Mouse (Mus musculus): ENCODE measurements around the gene Npas4.
"Not testable (repeated sequence)": the region's sequence is repeated elsewhere in the genome, so short reads cannot be mapped to it uniquely, and the experiment has no call there.

Npas4 gene
- long read RNA-seq, experiment 1: 0 reads
- long read RNA-seq, experiment 2: 0 reads

- intact Hi-C loops (cut with DNase I): no loop called here
Observed at GRCm38 (mm10) chr19:4990256-4990625, at the start of gene Npas4. Gene Npas4 (minus strand): TSS chr19:4990316.

- intact Hi-C loops (cut with DNase I): no loop called here
Observed at GRCm38 (mm10) chr19:5039301-5040114, 49.4 kb upstream of the Npas4 start.

GRCm38 (mm10) chr19:5038709-5039156 lies 48.6 kb upstream of the Npas4 start, which contains the start of the genes B4gat1 and AC124502.3:
Gene B4gat1 (plus strand): TSS chr19:5038826.
Gene AC124502.3 (plus strand): TSS chr19:5038891.
- intact Hi-C loops (cut with DNase I): no loop called here

- intact Hi-C loops (cut with DNase I): no loop called here
Observed at GRCm38 (mm10) chr19:5037678-5038571, 47.8 kb upstream of the Npas4 start.

- intact Hi-C loops (cut with DNase I): no loop called here
Observed at GRCm38 (mm10) chr19:5036577-5036976, 46.5 kb upstream of the Npas4 start.

- intact Hi-C loops (cut with DNase I): no loop called here
Observed at GRCm38 (mm10) chr19:5032686-5033085, 42.6 kb upstream of the Npas4 start.

- intact Hi-C loops (cut with DNase I): no loop called here
Observed at GRCm38 (mm10) chr19:5026111-5026510, 36.0 kb upstream of the Npas4 start.

GRCm38 (mm10) chr19:5023621-5024479 lies 33.7 kb upstream of the Npas4 start, which contains the start of gene Slc29a2:
Gene Slc29a2 (plus strand): TSS chr19:5023860.
- intact Hi-C loops (cut with DNase I): no loop called here

GRCm38 (mm10) chr19:5021416-5021815 lies 31.3 kb upstream of the Npas4 start:
- intact Hi-C loops (cut with DNase I): no loop called here

- intact Hi-C loops (cut with DNase I): loop anchor here (5.0 kb wide), 1 partner anchor 54 kb away; no protein-coding TSS in a partner anchor
Observed at GRCm38 (mm10) chr19:5018191-5018590, 28.1 kb upstream of the Npas4 start.

- intact Hi-C loops (cut with DNase I): loop anchor here (5.0 kb wide), 1 partner anchor 55 kb away; no protein-coding TSS in a partner anchor
Observed at GRCm38 (mm10) chr19:5017611-5018010, 27.5 kb upstream of the Npas4 start.

- intact Hi-C loops (cut with DNase I): loop anchor here (5.0 kb wide), 1 partner anchor 56 kb away; no protein-coding TSS in a partner anchor
Observed at GRCm38 (mm10) chr19:5016782-5017181, 26.7 kb upstream of the Npas4 start.

GRCm38 (mm10) chr19:5016221-5016742 lies 26.2 kb upstream of the Npas4 start:
- intact Hi-C loops (cut with DNase I): loop anchor here (5.0 kb wide), 1 partner anchor 56 kb away; no protein-coding TSS in a partner anchor

GRCm38 (mm10) chr19:5014961-5015398 lies 24.9 kb upstream of the Npas4 start:
- intact Hi-C loops (cut with DNase I): loop anchor here (5.0 kb wide), 1 partner anchor 57 kb away; no protein-coding TSS in a partner anchor

GRCm38 (mm10) chr19:5013138-5013537 lies 23.0 kb upstream of the Npas4 start:
- intact Hi-C loops (cut with DNase I): no loop called here

GRCm38 (mm10) chr19:5004925-5005324 lies 14.8 kb upstream of the Npas4 start:
- intact Hi-C loops (cut with DNase I): no loop called here

- intact Hi-C loops (cut with DNase I): not testable (repeated sequence)
Observed at GRCm38 (mm10) chr19:5003644-5004043, 13.5 kb upstream of the Npas4 start.

GRCm38 (mm10) chr19:5001666-5002406 lies 11.7 kb upstream of the Npas4 start:
- intact Hi-C loops (cut with DNase I): loop anchor here (1.0 kb wide), 1 partner anchor 21 kb away; no protein-coding TSS in a partner anchor

- intact Hi-C loops (cut with DNase I): no loop called here
Observed at GRCm38 (mm10) chr19:4999445-5000140, 9.5 kb upstream of the Npas4 start.
